Mouse (Mus musculus) C2C12 (cell line): ENCODE results near the gene Prss57. TPM values are rescaled to one million over a fixed set of nuclear protein-coding genes. Genes with fewer than 3 reads are reported as not detected.

ENCODE experiments used
- H3K27me3 ChIP-seq: one replicate; pipeline ENCODE4 v1.6.1; 2011; ENCODE audit not compliant: control insufficient read depth, insufficient read depth, insufficient read length
- H3K36me3 ChIP-seq: one replicate; pipeline ENCODE4 v1.6.1; 2011; ENCODE audit not compliant: control insufficient read depth, insufficient read depth
- H3K4me3 ChIP-seq: one replicate; pipeline ENCODE4 v1.5.1; 2011; ENCODE audit warnings: mild to moderate bottlenecking, control low read depth; ENCODE audit not compliant: poor library complexity, insufficient read depth, severe bottlenecking
- H3K79me2 ChIP-seq: one replicate; pipeline ENCODE4 v1.6.1; 2011; ENCODE audit not compliant: control insufficient read depth, insufficient read depth
- H3K79me3 ChIP-seq: one replicate; pipeline ENCODE4 v1.6.1; 2011; ENCODE audit warnings: low read depth, control low read depth
- H3ac ChIP-seq: one replicate; pipeline ENCODE3; 2011; ENCODE audit warnings: low read depth; ENCODE audit not compliant: control insufficient read depth, insufficient read length
- CEBPB ChIP-seq: IDR thresholded peaks from one replicate; pipeline ENCODE4 v1.6.1; 2011; ENCODE audit warnings: low read depth, mild to moderate bottlenecking, control low read depth, moderate library complexity
- CTCF ChIP-seq: IDR thresholded peaks from one replicate; pipeline ENCODE4 v1.5.1; 2011; ENCODE audit not compliant: control insufficient read depth, insufficient read depth, insufficient read length
- FOSL1 ChIP-seq: IDR thresholded peaks from one replicate; pipeline ENCODE4 v1.8.0; 2011; ENCODE audit warnings: mild to moderate bottlenecking, low read length; ENCODE audit not compliant: poor library complexity, insufficient read depth, severe bottlenecking
- MAX ChIP-seq: IDR thresholded peaks from one replicate; pipeline ENCODE4 v1.6.1; 2011; ENCODE audit warnings: mild to moderate bottlenecking, control low read depth
- MYOD1 ChIP-seq: IDR thresholded peaks from one replicate; pipeline ENCODE4 v1.6.1; 2011; ENCODE audit warnings: low read depth; ENCODE audit not compliant: control insufficient read depth, insufficient read length
- MYOG ChIP-seq: IDR thresholded peaks from one replicate; pipeline ENCODE4 v1.6.1; 2011; ENCODE audit not compliant: control insufficient read depth, insufficient read length; ENCODE audit errors: extremely low read depth
- USF1 ChIP-seq: IDR thresholded peaks from one replicate; pipeline ENCODE4 v1.6.1; 2011; ENCODE audit warnings: low read depth, mild to moderate bottlenecking, control low read depth, moderate library complexity
- polyA plus RNA-seq: library from polyadenylated mRNA; unstranded; fragments of >200 nt; fragmentation: generic; extraction: Trizol; gene quantifications from one replicate; pipeline ENCODE4 v1.2.1, GENCODE M21; 2012; ENCODE audit warnings: missing spikeins

Prss57 gene
- polyA plus RNA-seq, 1 experiment = not detected

DNA sequence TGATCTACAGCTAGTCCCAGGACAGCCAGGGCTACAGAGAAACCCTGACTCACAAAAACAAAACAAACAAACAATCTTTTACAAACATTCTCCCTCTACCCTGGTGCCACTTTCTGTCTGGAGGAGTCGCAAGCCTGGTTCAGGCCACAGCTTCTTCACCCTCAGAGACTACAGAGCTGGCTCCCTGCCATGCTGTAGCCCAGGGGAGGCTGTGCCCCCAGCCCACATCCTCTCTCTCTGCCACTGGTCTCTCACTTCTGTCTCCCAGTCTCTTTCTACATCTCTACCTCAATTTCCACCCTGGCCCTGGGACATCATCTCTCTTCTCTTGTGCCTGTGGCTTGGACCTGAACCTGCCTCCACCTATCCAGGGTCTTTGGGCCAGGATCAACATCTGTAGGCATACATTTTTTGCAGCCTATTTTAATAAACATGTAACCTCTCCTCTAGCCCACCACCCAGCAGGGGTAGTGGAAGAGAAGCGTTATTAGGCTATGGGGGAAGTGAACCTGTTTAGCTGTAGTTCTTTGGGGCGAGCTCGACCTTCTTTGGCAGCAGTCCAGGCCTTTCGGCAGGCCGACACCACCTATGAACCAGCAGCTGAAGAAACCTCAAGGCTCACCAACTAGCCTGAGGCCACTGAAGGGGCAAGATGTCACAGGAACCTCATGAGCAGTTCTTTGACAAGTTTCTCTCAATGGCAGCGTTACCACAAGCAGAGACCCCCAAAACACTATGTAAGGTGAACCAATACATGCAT is 41.4 kb upstream of the Prss57 start:
- no peak for TF ChIP-seq USF1
- no peak for TF ChIP-seq MYOG
- no peak for TF ChIP-seq FOSL1
- TF ChIP-seq MYOD1 = no peak
- no peak for TF ChIP-seq CEBPB
- TF ChIP-seq MAX = no peak
- no peak for TF ChIP-seq CTCF
- Histone ChIP-seq H3K4me3 (no peak overlapping the region), H3ac (no peak overlapping the region), H3K79me2 (no peaks in the 10 kb centered on the region), H3K36me3 (no peaks in the 10 kb centered on the region), H3K79me3 (no peaks in the 10 kb centered on the region), H3K27me3 (peaks cover 17% of the 10 kb centered on the region)

DNA sequence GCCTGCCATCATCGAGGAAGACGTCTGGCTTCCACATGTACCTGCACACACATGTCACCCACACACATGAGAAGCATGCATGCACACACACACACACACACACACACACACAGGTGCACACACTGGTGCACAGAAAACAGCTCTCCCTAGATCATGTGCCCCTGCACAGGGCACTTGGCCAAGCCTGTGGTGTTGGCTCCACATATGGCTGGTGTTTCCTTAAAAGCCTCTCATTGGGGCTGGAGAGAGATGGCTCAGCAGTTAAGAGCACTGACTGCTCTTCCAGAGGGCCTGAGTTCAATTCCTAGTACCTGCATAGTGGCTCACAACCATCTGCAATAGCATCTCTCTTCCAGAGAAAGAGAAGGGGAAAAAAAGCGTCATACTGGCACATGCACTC is 40.8 kb upstream of the Prss57 start:
- H3K79me2 ChIP-seq = no peaks in the 10 kb centered on the region
- H3K79me3 ChIP-seq = no peaks in the 10 kb centered on the region
- TF ChIP-seq USF1 (no peak), MAX (no peak), CEBPB (no peak), CTCF (no peak), FOSL1 (no peak), MYOD1 (no peak), MYOG (no peak)
- H3ac ChIP-seq = no peak overlapping the region
- no peak overlapping the region for H3K4me3 ChIP-seq
- peaks cover 21% of the 10 kb centered on the region for H3K27me3 ChIP-seq
- no peaks in the 10 kb centered on the region for H3K36me3 ChIP-seq

DNA sequence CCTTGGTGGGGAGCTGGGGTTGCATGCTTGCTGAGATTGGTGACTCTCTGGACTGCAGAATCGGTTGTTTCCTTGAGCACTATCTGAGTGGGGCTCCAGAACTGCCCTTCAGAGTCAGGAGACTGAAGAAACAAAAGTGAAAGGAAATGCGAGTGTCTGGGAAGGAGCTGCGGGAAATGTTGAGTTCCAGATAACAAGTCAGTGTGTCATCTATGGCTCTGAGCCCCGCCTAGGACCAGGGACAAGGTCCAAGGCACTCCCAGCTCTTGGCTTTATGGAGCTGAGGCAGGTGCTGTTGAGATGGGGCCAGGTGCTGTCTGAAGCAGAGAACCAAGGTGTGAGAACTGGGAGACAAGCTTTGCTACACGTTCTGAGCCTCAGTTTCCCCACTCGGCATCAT is 33.7 kb upstream of the Prss57 start:
- H3K79me3 ChIP-seq = no peaks in the 10 kb centered on the region
- H3K36me3 ChIP-seq = no peaks in the 10 kb centered on the region
- no peak for TF ChIP-seq MYOD1
- TF ChIP-seq CEBPB = no peak
- no peak for TF ChIP-seq FOSL1
- no peaks in the 10 kb centered on the region for H3K79me2 ChIP-seq
- H3ac ChIP-seq = no peak overlapping the region
- peak overlapping the region; percentile 18 for H3K4me3 ChIP-seq
- peaks cover 21% of the 10 kb centered on the region for H3K27me3 ChIP-seq

DNA sequence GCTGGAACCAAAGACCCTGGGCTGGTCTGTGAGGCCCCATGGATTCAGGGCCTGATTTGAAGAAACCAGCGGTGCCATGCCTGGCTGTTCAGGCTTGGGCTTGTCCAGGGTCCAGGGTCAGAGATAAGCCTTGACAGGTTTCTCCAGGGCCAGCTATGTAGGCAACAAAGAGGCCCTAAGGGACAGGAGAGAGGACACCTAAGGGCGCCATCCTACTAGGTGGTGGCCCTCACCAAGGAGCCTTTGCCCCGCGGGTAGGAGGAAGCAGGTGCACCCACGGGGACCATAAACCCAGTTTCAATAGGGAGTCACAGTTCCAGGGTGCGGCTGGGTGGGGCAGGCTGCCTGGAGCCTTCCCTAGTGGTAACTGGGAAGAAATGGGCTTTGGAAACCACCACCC is 32.2 kb upstream of the Prss57 start:
- Histone ChIP-seq H3K4me3 (no peak overlapping the region), H3K36me3 (no peaks in the 10 kb centered on the region), H3K27me3 (peaks cover 13% of the 10 kb centered on the region), H3K79me3 (no peaks in the 10 kb centered on the region), H3ac (no peak overlapping the region), H3K79me2 (no peaks in the 10 kb centered on the region)
- no peak for TF ChIP-seq MYOD1

DNA sequence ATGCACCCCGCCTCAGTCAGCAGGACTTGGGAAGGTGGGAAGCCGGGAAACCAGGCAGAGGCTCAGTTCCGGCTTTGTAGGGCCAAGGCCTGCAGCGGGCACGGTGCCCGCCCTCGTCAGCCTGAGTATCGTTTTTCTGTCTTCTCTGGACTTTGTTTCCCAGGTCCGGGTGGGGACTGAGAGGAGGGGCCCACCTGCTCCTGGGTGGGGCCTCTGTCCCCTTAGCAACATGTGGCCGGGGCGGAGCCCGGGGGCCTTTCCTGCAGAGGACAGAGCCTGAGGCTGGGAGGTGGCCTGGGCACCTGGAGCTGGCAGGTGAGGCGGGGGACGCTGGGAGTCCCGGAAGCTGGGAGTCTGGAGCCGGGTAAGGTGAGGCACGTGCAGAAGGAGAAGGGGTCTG is 31.6 kb upstream of the Prss57 start:
- Histone ChIP-seq H3K4me3 (no peak overlapping the region), H3ac (no peak overlapping the region), H3K79me3 (no peaks in the 10 kb centered on the region), H3K36me3 (no peaks in the 10 kb centered on the region), H3K27me3 (peaks cover 13% of the 10 kb centered on the region), H3K79me2 (no peaks in the 10 kb centered on the region)
- TF ChIP-seq USF1 (no peak), MYOG (no peak), CTCF (no peak), MAX (no peak), FOSL1 (no peak), MYOD1 (no peak), CEBPB (no peak)

DNA sequence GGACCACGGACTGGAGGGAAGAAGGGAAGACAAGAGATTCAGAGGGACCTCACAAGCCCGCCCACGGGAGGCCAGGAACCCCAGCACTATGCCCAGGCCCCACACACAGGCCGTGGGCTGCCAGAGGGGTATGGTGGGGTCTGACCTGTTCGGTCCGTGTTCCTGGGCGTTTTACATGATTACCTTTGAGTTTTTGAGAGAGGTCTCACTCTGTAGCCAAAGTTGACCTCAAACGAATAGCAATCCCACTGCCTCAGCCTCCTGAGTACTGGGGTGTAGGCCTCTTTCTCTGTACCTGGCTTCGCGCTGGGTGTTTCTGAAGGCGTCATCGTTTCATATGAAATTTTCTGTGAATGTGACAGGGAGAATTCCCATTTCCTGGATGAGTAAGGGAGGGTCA is 31.0 kb upstream of the Prss57 start:
- TF ChIP-seq FOSL1 (no peak), CTCF (no peak), USF1 (no peak), MAX (no peak), MYOG (no peak), MYOD1 (no peak), CEBPB (no peak)
- Histone ChIP-seq H3ac (no peak overlapping the region), H3K79me3 (no peaks in the 10 kb centered on the region), H3K79me2 (no peaks in the 10 kb centered on the region), H3K36me3 (no peaks in the 10 kb centered on the region), H3K27me3 (peaks cover 11% of the 10 kb centered on the region), H3K4me3 (no peak overlapping the region)
